Mouse (Mus musculus): ENCODE measurements around the gene Skor1. TPM values are rescaled to one million over a fixed set of nuclear protein-coding genes. Genes with fewer than 3 reads are reported as not detected.
A peak's percentile ranks its signal among the peaks of the same experiment; 100 is the strongest.

The Skor1 gene
- polyA plus RNA-seq, 1 experiment from 2014 or later = not detected

- Histone ChIP-seq H3K4me2 (ENCODE audit: low read depth, low read length) (no peak overlapping the region), H3K9me3 (replicated peaks; ENCODE audit: control insufficient read depth, low read length) (peaks cover 3% of the 10 kb centered on the region), H3K4me1 (ENCODE audit: control insufficient read depth, insufficient read depth, low read length) (peaks cover 5% of the 10 kb centered on the region), H3K27me3 (ENCODE audit: control insufficient read depth, insufficient read depth, low read length) (peaks cover 76% of the 10 kb centered on the region), H3K4me3 (ENCODE audit: low read length) (no peak overlapping the region), H3K36me3 (ENCODE audit: control insufficient read depth, insufficient read depth) (no peaks in the 10 kb centered on the region), H3K9ac (ENCODE audit: low read length) (no peak overlapping the region), H3K27ac (ENCODE audit: low read length) (no peak overlapping the region)
- ATAC-seq (replicated peaks; ENCODE audit: extremely low read depth, insufficient read depth, low FRiP score) = no peak
- WGBS = 27% methylated on average over 14 of the region's 14 CpGs
Measured at GRCm38 (mm10) chr9:63151949-63152348, 3.2 kb upstream of the Skor1 start.

DNA sequence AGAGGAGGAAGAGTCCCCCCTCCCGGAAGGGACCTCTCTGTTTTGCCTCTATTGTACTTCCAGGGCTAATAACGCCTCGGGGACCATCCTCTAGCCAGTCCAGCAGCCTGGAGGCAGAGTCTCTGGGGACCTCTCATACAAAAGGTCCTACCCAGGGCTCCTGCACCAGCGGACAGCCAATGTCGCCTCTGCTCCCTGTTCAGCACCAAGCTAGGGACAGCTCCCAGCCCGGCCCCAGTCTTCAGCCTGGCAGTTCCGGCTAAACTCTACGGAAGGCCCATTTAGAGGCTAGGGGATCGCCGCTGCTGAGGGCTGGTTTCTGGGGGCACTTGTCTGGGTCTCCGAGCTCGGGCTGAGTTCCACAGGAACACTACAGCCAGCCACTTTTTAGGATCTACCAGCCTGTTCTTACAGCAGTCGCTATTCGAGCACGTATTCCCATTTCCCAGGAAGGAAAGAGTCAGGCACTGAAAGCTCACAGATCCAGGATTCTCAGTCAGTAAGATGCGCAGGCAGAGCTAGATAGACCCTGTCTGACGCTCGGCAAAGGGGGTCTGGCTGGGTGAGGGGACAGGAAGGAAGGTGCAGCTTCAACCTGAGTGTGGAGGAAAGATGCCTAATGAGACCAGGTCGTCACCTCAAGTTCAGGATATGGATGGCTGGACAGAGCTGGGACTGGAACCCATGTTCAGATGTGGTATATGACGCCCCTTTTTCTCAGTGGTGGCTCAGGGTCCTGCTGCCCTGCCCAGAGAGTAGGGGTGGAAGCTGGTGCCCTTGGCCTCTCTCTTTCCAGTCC is 2.5 kb upstream of the Skor1 start:
- WGBS = under 1% methylated on average over 20 of the region's 20 CpGs
- H3K9ac ChIP-seq (ENCODE audit: low read length) = no peak overlapping the region
- peaks cover 3% of the 10 kb centered on the region for H3K9me3 ChIP-seq (replicated peaks; ENCODE audit: control insufficient read depth, low read length)
- H3K27me3 ChIP-seq (ENCODE audit: control insufficient read depth, insufficient read depth, low read length) = peaks cover 79% of the 10 kb centered on the region
- peaks cover 11% of the 10 kb centered on the region for H3K4me1 ChIP-seq (ENCODE audit: control insufficient read depth, insufficient read depth, low read length)
- H3K4me3 ChIP-seq (ENCODE audit: low read length) = no peak overlapping the region
- H3K4me2 ChIP-seq (ENCODE audit: low read depth, low read length) = no peak overlapping the region
- H3K36me3 ChIP-seq (ENCODE audit: control insufficient read depth, insufficient read depth) = no peaks in the 10 kb centered on the region
- H3K27ac ChIP-seq (ENCODE audit: low read length) = no peak overlapping the region
- peak; percentile 72; the same call in 1 of the 2 replicates for ATAC-seq (replicated peaks; ENCODE audit: extremely low read depth, insufficient read depth, low FRiP score)

GRCm38 (mm10) chr9:63150086-63150800 is 1.5 kb upstream of the Skor1 start:
- H3K4me3 ChIP-seq (ENCODE audit: low read length) = no peak overlapping the region
- no peak overlapping the region for H3K4me2 ChIP-seq (ENCODE audit: low read depth, low read length)
- H3K27me3 ChIP-seq (ENCODE audit: control insufficient read depth, insufficient read depth, low read length) = peaks cover 86% of the 10 kb centered on the region
- WGBS = 3% methylated on average over 27 of the region's 27 CpGs
- no peaks in the 10 kb centered on the region for H3K36me3 ChIP-seq (ENCODE audit: control insufficient read depth, insufficient read depth)
- H3K9me3 ChIP-seq (replicated peaks; ENCODE audit: control insufficient read depth, low read length) = peaks cover 3% of the 10 kb centered on the region
- H3K9ac ChIP-seq (ENCODE audit: low read length) = no peak overlapping the region
- ATAC-seq (replicated peaks; ENCODE audit: extremely low read depth, insufficient read depth, low FRiP score) = no peak
- H3K4me1 ChIP-seq (ENCODE audit: control insufficient read depth, insufficient read depth, low read length) = peaks cover 14% of the 10 kb centered on the region
- H3K27ac ChIP-seq (ENCODE audit: low read length) = no peak overlapping the region

DNA sequence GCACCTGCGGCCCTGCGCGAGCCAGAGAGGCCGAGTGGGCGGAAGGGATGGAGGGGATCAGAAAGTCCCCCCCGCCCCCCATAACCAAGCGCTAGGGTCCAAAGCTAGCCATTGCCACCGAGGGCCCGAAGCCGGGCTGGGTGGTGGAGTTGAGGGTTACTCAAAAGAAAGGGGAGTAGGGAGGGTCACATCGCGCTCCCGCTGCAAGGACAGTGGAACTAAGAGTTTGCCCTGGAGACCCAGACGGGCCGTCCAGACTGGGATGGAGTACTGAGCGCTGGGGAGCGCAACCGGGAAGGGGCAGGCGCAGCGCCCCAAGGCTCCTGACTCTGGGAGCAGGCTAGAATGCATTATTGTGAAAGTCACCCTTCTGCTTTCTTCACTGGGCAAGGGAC is 608 bp upstream of the Skor1 start:
- H3K36me3 ChIP-seq (ENCODE audit: control insufficient read depth, insufficient read depth) = no peaks in the 10 kb centered on the region
- H3K27ac ChIP-seq (ENCODE audit: low read length) = no peak overlapping the region
- H3K4me1 ChIP-seq (ENCODE audit: control insufficient read depth, insufficient read depth, low read length) = peaks cover 20% of the 10 kb centered on the region
- ATAC-seq (replicated peaks; ENCODE audit: extremely low read depth, insufficient read depth, low FRiP score) = no peak
- H3K4me3 ChIP-seq (ENCODE audit: low read length) = peak overlapping the region; percentile 52
- H3K4me2 ChIP-seq (ENCODE audit: low read depth, low read length) = peak overlapping the region; percentile 67
- WGBS = 3% methylated on average over 20 of the region's 20 CpGs
- peaks cover 3% of the 10 kb centered on the region for H3K9me3 ChIP-seq (replicated peaks; ENCODE audit: control insufficient read depth, low read length)
- no peak overlapping the region for H3K9ac ChIP-seq (ENCODE audit: low read length)
- peaks cover 95% of the 10 kb centered on the region for H3K27me3 ChIP-seq (ENCODE audit: control insufficient read depth, insufficient read depth, low read length)

- Histone ChIP-seq H3K4me3 (ENCODE audit: low read length) (no peak overlapping the region), H3K27ac (ENCODE audit: low read length) (no peak overlapping the region), H3K4me2 (ENCODE audit: low read depth, low read length) (no peak overlapping the region), H3K9ac (ENCODE audit: low read length) (no peak overlapping the region), H3K4me1 (ENCODE audit: control insufficient read depth, insufficient read depth, low read length) (peaks cover 25% of the 10 kb centered on the region), H3K27me3 (ENCODE audit: control insufficient read depth, insufficient read depth, low read length) (peaks cover 100% of the 10 kb centered on the region), H3K9me3 (replicated peaks; ENCODE audit: control insufficient read depth, low read length) (no peaks in the 10 kb centered on the region), H3K36me3 (ENCODE audit: control insufficient read depth, insufficient read depth) (no peaks in the 10 kb centered on the region)
- WGBS = 2% methylated on average over 14 of the region's 14 CpGs
- no peak for ATAC-seq (replicated peaks; ENCODE audit: extremely low read depth, insufficient read depth, low FRiP score)
Measured at GRCm38 (mm10) chr9:63147786-63148409, 863 bp downstream of the Skor1 start.

DNA sequence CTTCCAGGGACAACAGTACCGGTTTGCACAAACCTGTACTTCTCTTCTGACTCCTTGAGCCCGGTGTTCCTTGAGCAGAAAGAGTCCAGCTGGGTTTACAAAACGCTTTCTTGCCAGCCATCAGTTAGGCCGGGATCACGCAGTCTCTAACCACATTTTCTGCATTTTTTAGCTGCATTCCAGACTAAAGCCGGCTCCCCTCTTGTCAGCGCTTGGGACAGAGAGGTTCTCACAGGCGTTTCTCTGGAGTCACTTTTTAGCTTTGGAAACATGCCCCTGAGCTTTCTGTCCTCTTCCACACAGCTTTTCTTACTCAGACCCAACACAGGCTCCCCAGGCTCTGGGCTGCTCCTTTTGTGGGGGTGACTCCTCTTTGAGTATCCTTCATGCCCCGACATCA is 1.5 kb downstream of the Skor1 start:
- H3K9ac ChIP-seq (ENCODE audit: low read length) = no peak overlapping the region
- no peaks in the 10 kb centered on the region for H3K36me3 ChIP-seq (ENCODE audit: control insufficient read depth, insufficient read depth)
- H3K9me3 ChIP-seq (replicated peaks; ENCODE audit: control insufficient read depth, low read length) = no peaks in the 10 kb centered on the region
- ATAC-seq (replicated peaks; ENCODE audit: extremely low read depth, insufficient read depth, low FRiP score) = no peak
- peak overlapping the region; percentile 50; the same call in 1 of the 2 replicates for H3K4me3 ChIP-seq (ENCODE audit: low read length)
- no peak overlapping the region for H3K27ac ChIP-seq (ENCODE audit: low read length)
- no peak overlapping the region for H3K4me2 ChIP-seq (ENCODE audit: low read depth, low read length)
- peaks cover 100% of the 10 kb centered on the region for H3K27me3 ChIP-seq (ENCODE audit: control insufficient read depth, insufficient read depth, low read length)
- peaks cover 30% of the 10 kb centered on the region for H3K4me1 ChIP-seq (ENCODE audit: control insufficient read depth, insufficient read depth, low read length)
- 1% methylated on average over 9 of the region's 9 CpGs for WGBS

GRCm38 (mm10) chr9:63146856-63147274 is 1.9 kb downstream of the Skor1 start:
- H3K9ac ChIP-seq (ENCODE audit: low read length) = no peak overlapping the region

GRCm38 (mm10) chr9:63146126-63146855 is 2.5 kb downstream of the Skor1 start:
- WGBS = 2% methylated on average over 46 of the region's 46 CpGs
- H3K27me3 ChIP-seq (ENCODE audit: control insufficient read depth, insufficient read depth, low read length) = peaks cover 100% of the 10 kb centered on the region
- no peaks in the 10 kb centered on the region for H3K9me3 ChIP-seq (replicated peaks; ENCODE audit: control insufficient read depth, low read length)
- no peak for ATAC-seq (replicated peaks; ENCODE audit: extremely low read depth, insufficient read depth, low FRiP score)
- H3K36me3 ChIP-seq (ENCODE audit: control insufficient read depth, insufficient read depth) = no peaks in the 10 kb centered on the region
- no peak overlapping the region for H3K27ac ChIP-seq (ENCODE audit: low read length)
- no peak overlapping the region for H3K9ac ChIP-seq (ENCODE audit: low read length)
- peak overlapping the region; percentile 50 for H3K4me3 ChIP-seq (ENCODE audit: low read length)
- H3K4me1 ChIP-seq (ENCODE audit: control insufficient read depth, insufficient read depth, low read length) = peaks cover 34% of the 10 kb centered on the region
- peak overlapping the region; percentile 61 for H3K4me2 ChIP-seq (ENCODE audit: low read depth, low read length)

More at GRCm38 (mm10) chr9:63146856-63147274, 1.9 kb downstream of the Skor1 start:
- peaks cover 34% of the 10 kb centered on the region for H3K4me1 ChIP-seq (ENCODE audit: control insufficient read depth, insufficient read depth, low read length)
- no peaks in the 10 kb centered on the region for H3K36me3 ChIP-seq (ENCODE audit: control insufficient read depth, insufficient read depth)
- whole genome bisulfite sequencing = 1% methylated on average over 20 of the region's 20 CpGs
- H3K27ac ChIP-seq (ENCODE audit: low read length) = no peak overlapping the region
- no peaks in the 10 kb centered on the region for H3K9me3 ChIP-seq (replicated peaks; ENCODE audit: control insufficient read depth, low read length)
- H3K27me3 ChIP-seq (ENCODE audit: control insufficient read depth, insufficient read depth, low read length) = peaks cover 100% of the 10 kb centered on the region
- H3K4me2 ChIP-seq (ENCODE audit: low read depth, low read length) = peak overlapping the region; percentile 61
- peak overlapping the region; percentile 50 for H3K4me3 ChIP-seq (ENCODE audit: low read length)
- ATAC-seq (replicated peaks; ENCODE audit: extremely low read depth, insufficient read depth, low FRiP score) = no peak
